Mouse (Mus musculus): ENCODE results near the gene Reep1.

The Reep1 gene

GRCm38 (mm10) chr6:71780431-71780830 is 73.1 kb downstream of the Reep1 start:
- DNase-seq (ENCODE audit: low spot score): no peak

DNA sequence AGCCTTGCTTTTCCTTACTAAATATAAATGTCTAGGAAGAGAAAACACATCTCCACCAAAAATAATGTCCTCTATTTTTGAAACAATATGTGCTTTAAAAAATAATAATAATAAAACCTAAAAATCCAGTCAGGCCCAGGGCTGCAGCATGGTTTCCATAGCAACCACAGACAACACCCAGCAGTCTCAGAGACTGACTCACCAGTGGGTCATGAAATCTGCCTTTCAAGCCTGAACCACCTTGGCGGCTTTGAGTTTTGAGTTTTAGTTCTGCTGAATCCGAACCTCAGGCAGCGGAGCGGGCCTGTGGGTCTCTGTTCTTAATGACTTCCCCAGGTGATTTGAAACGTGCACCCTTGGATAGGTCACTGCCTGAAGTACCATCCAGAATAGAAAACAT is 75.8 kb downstream of the Reep1 start:
- DNase-seq (ENCODE audit: low spot score): no peak

- no peak for DNase-seq (ENCODE audit: low spot score)
Observed at GRCm38 (mm10) chr6:71788348-71788747, 81.0 kb downstream of the Reep1 start.

DNA sequence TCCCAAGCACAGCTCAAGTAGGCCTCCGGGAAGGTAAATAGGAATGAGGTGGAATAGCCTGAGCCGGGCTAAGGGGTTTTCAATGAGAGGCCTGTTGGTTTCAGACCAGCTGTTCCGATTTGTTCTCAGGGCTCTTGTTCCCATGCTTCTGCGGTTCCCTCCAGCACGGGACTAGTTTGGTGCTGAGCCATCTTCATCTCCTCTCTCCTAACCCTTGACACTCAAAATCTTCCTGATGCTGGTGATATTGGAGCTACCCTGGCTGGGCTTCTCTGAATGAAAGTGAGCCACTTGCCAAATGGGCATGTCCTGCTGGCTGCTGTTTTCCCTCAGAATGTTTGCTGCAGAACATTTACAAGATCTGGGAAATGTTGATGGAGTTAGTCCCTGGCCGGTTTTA is 84.4 kb downstream of the Reep1 start:
- DNase-seq (ENCODE audit: low spot score): no peak

GRCm38 (mm10) chr6:71799391-71799790 is 92.0 kb downstream of the Reep1 start:
- DNase-seq (ENCODE audit: low spot score): no peak

DNA sequence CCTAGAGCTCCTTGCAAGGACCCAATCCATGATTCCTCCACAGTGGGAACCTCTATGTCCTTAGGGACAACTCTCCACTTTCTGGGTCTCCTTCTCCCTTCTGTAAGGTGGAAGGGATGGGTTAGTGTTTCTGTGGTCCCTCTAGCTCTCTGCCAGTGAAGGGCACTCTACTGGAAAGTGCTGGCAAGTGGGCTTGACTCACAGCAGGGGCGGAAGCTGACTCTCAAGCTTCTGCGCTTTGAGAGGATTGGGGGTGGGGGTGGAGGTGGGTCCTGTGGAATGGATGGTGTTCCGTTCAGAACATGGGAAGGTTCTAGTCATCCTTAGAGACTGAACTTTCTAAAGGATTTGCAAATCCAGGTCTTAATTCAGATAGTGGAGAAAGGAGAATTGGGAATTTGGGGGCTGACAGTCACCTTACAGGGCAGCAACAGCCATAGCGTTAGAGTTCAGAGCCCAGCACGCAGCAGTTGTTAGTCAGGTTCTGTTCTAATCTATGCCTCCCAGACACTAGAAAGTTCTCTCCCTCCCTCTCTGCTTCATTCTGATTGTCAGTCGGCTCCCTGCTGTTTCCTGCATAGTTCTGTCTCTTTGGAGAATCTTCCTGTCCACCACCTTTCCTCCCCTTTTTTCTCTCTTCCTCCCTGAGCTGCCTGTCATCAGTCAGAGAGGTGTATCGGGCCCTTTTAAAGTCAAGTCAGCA is 93.8 kb downstream of the Reep1 start:
- DNase-seq (ENCODE audit: low spot score): no peak

- no peak for DNase-seq (ENCODE audit: low spot score)
Observed at GRCm38 (mm10) chr6:71801714-71802094, 94.3 kb downstream of the Reep1 start.

- no peak for DNase-seq (ENCODE audit: low spot score)
Observed at GRCm38 (mm10) chr6:71803609-71804008, 96.2 kb downstream of the Reep1 start.

DNA sequence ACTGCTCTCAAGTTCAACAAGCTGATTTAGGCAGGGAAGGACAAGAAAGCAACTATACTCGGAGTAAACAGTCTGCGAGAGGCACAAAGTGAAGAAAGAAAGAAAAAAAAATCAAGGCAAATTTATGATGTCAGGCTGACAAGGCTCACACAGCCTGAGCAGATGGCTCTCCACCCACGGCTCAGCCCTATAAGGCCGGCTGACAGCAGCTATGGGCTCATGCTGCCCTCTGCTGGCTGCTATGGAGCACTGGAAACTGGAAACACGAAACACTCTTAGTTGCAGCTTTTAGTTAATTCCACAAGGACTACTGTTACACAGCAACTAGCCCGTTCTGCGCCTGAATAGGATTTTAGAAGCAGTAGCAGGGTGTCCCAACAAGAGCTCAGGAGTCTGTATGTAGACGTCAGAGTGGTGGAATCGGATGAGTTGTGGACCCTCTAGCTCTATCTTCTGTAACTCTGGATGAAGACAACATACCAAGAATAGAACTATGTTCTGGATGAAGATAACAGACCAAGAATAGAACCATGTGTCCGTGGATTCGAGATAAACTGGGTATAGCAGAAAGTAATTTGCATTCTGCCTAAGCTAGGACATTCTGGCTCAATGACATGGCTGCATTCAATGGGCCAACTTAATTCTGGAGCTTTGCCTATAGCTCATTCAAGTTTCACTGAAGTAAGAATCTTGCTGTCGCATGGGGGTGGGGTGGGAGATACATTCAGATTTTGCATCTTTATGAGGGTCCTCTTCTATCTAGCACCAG is 96.9 kb downstream of the Reep1 start:
- DNase-seq (ENCODE audit: low spot score): peak; percentile 93

GRCm38 (mm10) chr6:71806713-71807112 is 99.4 kb downstream of the Reep1 start:
- DNase-seq (ENCODE audit: low spot score): no peak

- no peak for DNase-seq (ENCODE audit: low spot score)
Observed at GRCm38 (mm10) chr6:71809890-71810289, 102.5 kb downstream of the Reep1 start.

DNA sequence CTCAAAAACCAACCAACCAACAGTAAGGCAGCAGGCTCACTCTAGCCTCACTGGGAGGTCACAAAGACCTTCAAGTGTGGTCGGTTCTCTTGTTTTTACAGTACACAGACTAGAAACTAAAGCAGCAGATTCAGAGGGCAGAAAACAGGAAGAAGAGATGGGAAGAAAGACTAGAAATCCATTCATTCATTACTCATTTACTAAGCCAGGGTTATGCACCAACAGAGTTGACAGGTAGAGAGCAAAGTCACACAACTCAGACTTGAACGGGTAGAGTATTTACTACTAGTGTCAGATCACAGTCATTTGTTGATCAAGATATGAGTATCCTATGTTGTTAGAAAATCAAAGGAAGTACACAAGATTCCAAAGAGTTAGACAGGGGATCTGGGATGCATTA is 105.5 kb downstream of the Reep1 start:
- no peak for DNase-seq (ENCODE audit: low spot score)

- DNase-seq (ENCODE audit: low spot score): no peak
Observed at GRCm38 (mm10) chr6:71819764-71820292, 112.5 kb downstream of the Reep1 start.

GRCm38 (mm10) chr6:71823085-71823484 is 115.7 kb downstream of the Reep1 start:
- DNase-seq (ENCODE audit: low spot score): no peak

DNA sequence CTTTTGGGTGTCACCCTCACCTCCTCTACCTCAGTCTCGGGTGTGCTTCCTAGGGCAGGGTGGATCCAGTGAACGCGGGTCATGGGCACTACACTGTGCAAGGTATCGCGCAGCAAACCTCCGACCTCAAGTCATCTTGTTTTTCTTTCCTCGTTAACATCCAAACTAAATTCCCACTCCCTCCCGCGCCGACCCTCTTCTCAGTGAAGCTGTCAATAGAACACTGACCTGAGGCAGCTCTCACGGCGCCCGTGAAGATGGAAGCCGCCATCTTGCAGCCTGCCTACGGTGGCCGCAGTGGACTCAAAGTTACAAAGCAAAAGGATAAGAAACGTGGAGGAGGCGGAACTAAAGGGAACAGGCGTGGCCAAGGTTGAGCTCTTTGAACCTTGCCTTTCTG is 116.1 kb downstream of the Reep1 start:
- DNase-seq (ENCODE audit: low spot score): peak; percentile 86

- no peak for DNase-seq (ENCODE audit: low spot score)
Observed at GRCm38 (mm10) chr6:71823961-71824360, 116.6 kb downstream of the Reep1 start.

DNA sequence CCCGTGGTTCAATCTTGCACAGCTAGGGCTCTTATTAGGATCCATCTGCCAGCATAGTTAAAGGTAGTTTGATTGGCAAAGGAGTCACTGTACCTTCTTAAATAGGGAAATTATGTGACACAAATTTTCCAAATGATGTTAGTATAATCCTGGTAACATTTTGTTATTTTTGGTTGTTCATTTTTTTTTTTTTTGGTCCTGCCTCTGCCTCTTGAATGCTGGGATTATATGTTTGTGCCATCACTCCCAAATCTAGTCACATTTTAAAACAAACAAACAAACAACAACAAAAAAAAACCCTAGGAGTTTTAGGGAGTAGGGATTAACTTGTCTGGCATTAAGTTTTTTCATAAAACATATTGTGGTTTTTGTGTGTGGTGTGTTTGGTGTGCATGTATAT is 119.5 kb downstream of the Reep1 start, which contains the start of gene Mrpl35:
TSS of gene Mrpl35 (minus strand) at position 101 of the 400 bp plus-strand sequence.
- no peak for DNase-seq (ENCODE audit: low spot score)

DNA sequence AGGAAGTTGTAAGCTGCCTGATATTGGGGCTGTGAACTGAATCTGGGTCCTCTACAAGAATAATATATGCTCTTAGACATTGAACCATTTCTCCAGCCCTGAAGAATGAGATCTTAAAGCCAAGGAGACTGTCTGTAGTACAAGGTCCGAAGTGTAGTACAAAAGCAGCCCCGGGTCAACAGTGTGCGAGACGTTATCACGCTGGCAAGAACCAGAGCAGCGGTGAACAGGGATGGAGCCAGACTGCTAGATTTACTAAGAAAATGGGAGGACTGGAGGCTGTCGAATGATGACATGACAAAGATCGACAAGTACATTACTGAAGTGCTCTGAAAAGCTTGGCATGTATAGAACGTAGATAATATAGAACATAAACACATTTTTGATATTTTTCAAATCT is 122.4 kb downstream of the Reep1 start:
- no peak for DNase-seq (ENCODE audit: low spot score)

DNA sequence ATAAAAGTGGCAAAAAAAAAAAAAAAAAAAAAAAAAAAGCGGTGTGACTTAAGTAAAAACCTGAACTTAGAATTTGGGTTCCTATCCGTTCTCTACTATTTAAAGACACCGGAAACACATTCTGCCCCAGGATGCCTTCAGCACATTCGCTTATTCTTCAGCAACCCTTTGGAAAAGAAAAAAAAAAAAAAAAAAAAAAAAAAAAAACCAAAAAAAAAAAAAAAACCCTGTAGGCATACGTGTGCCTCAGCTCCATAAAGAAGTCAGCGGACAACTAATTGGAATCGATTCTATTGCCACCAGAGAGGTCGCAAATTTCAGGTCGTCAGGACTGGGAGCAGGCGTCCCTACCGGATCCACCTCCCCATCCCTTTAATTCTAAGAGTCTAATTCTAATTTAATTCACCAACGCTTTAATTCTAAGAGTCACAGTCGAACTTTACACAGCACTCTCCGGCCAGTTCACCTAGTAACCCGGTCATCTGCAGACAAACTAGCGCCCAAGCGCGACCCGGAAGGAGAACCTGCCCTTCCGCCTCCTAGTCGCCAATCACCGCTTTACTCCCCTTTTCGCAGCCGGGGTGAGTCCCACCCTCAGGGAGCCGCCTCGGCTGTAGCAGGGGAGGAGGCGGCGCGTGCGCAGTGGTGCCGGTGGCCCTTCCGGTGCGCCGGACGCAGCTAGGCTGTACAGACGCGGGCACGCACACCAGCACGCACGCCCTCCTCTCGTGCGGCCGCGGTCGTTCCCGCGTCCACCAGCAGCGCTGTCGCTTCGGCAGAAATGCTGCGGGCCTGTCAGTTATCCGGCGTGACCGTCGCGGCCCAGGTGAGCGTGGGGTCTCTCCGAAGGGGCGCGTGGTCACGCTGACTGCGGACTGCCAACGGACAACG is 123.6 kb downstream of the Reep1 start, which contains the start of gene Immt:
TSS of gene Immt (plus strand) at position 642 of the 891 bp plus-strand sequence.
- DNase-seq (ENCODE audit: low spot score): peak; percentile 98

- peak; percentile 97 for DNase-seq (ENCODE audit: low spot score)
Observed at GRCm38 (mm10) chr6:71831581-71831960, 124.2 kb downstream of the Reep1 start.

DNA sequence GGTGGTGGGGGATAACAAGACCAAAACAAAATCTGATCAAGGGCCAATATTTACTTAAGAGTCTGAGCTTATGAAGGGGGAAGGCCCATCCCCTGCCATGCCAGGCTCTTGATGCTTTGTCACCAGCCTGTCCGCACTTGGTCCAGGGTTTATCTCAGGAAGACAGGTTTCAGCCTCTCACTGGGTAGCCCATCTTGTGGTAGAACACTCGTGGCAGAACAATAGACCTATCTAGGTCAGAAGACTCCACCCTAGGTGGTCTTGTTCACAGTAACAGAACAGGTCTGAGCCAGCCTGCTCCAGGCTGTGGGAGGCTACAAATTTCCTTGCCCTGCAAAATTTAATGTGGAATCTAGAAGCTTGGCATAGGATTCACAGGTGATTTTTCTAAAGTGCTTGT is 129.4 kb downstream of the Reep1 start:
- DNase-seq (ENCODE audit: low spot score): no peak

DNA sequence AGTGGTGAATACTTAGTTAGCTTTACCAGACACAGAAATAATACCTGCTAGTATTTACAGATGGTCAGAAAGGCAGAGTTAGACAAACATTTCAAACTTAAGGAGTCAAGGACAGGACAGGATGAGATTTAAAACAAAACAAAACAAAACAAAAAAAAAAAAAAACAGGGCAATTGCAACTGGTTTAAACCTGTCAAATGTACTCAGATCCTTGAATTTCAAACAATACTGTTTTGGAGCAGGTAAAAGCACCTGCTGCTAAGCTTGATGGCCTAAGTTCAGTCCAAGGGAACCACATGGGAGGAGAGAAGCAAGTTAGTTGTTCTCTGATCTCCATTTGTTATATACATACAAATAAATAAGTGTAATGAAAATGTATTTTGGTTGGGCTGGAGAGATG is 132.5 kb downstream of the Reep1 start:
- no peak for DNase-seq (ENCODE audit: low spot score)

Data from retina, embryonic 14.5 days (tissue).